Mouse (Mus musculus) kidney, postnatal 14 days (tissue): ENCODE results near the gene Phb2.

Experiments used
- DNase-seq: peaks from one replicate; pipeline ENCODE4 v3.0.0; 2022; ENCODE audit warnings: mixed read lengths

The Phb2 gene

GRCm38 (mm10) chr6:124750405-124750804 lies 38.3 kb downstream of the Phb2 start:
- no peak for DNase-seq

DNA sequence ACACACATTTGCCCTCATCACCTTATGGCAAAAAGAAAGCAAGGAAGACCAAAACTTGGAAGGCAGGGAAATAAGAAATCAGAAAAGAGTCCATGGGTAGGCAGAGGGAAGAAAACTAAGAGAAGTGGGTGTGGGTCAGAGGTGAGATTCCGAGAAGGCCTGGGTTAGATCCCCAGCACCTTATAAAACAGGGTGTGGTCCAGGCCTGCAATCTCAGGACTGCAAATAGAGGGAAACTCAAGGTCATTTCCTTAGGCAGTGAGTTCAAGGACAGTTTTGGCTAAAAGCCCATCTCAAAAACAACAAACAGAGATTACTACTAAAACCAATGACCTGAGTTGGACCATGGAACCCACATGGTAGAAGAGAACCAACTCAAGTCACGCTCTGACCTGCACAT lies 41.7 kb downstream of the Phb2 start:
- DNase-seq = no peak

GRCm38 (mm10) chr6:124755306-124755705 lies 43.2 kb downstream of the Phb2 start:
- DNase-seq = no peak

GRCm38 (mm10) chr6:124755831-124756595 lies 43.9 kb downstream of the Phb2 start, which contains the start of the genes Gm45234 and Atn1:
TSS of gene Gm45234 (minus strand) at chr6:124756021.
TSS of gene Atn1 (minus strand) at chr6:124756524.
- DNase-seq = peak; percentile 87

DNA sequence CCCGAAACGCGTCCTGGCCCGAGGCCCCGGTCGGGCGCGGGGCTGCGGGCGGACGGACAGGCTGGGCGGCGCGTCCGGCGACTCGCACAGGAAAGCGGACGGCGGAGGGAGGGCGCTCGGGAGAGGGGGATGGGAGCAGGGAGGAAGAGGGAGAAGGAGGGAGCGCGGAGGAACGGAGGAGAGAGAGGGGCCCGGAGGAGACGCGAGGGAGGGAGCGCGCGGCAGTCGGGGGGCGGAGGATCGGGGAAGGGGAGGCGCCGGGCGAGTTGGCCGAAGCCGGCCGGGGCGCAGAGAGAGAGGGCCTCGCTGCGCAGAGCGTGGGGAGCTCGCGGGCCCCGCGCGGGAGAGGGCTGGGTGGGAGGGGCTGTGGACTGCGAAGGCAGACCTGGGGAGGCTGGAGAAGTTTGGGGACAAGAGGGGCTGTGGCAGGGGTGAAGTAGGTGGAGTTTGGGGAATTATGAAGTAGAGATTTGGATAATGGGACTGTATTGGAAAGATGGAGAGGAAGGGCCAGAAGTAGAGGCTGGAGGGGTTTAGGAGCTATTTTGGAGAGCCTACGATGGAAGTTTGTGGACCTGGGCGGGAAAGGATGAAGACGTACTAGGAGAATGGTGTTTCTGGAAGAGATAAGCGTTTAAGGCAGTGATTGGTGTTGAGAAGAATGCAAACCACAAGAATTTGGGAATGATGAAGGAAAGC lies 44.7 kb downstream of the Phb2 start:
- DNase-seq = peak; percentile 91

DNA sequence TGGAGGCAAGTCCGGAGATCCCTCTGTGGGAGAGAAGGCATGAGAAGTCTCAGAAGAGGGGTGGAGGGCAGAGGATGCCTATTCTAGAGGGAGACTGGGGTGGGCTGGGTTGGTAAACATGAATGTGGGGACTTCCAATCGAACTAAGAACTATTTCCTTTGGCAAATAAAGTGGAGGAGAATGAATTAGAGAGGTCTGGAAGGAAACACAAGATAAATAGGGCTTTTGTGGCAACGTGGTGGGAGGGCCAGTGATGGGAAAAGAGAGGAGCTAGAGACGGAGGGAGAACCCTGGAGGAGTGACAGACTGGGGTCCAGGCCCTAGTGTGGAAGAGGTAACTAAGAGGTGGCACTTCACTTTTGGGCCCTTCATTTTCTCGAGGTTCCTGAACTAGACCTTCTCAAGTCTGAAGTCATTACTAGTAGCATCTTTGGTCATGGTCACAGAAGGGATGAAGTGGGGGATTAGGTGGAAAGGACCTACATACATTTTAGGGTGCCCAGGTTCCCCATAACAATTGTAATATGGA lies 45.3 kb downstream of the Phb2 start:
- no peak for DNase-seq

- peak; percentile 66 for DNase-seq
Measured at GRCm38 (mm10) chr6:124757909-124758848, 46.0 kb downstream of the Phb2 start.

GRCm38 (mm10) chr6:124758849-124759232 lies 46.7 kb downstream of the Phb2 start:
- DNase-seq = no peak

DNA sequence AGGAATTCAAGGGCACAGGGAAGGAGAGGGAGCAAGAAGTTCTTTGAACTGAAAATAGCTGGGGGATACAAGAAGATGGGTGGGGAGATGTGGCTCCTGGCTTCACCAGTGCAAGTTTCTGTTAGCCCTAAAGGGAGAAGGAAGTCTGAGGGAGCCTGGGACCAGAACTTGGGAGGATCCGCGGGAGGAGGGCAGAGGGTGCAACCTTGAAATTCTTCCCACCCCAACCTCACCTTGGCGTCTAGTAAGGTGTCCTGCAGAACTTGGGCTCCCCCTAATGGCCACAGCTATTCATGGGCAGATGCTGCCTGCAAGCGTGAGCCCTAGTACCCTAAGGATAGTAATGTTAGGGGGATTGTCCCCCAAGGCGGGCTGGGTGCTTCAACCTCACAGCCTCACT lies 47.1 kb downstream of the Phb2 start:
- peak; percentile 92 for DNase-seq

GRCm38 (mm10) chr6:124765951-124766350 lies 53.8 kb downstream of the Phb2 start:
- DNase-seq = no peak
